Mouse (Mus musculus) right cerebral cortex, postnatal 14 days (tissue): Measurements from ENCODE around the gene Ccnc.
A peak's percentile ranks its signal among the peaks of the same experiment; 100 is the strongest.

ENCODE experiments used
- DNase-seq: peaks from one replicate; pipeline ENCODE4 v3.0.0; 2022

Gene Ccnc

DNA sequence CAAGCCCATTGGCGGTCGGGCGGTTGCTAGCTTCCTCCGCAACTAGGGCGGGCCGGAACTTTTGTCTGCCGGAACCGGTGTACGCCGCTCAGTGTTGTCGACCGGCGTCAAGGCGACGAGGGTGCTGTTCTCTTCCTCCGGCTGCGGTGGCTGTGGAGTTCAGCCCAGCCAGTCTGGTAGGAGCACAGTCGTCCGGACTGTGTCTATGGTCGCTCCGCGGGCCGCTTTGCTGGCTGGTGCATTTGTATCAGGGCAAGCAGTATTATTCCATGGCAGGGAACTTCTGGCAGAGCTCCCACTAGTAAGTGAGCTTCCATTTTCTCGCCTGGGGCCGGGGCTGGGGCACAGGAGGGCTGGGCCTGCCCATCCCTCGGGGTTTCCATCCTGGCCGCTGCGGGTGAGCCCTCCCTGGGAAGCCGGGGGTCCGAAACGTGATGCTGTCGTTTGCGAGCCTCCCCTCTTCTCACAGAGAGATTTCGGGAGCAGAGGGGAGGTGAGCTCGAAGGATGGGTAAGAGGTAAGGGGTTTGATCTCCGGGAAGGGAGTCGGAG lies at the start of gene Ccnc:
Gene Ccnc, plus strand, starts transcription at position 87 of the 551 bp plus-strand sequence.
- peak; percentile 90 for DNase-seq

GRCm38 (mm10) chr4:21678101-21678974 lies 49.2 kb upstream of the Ccnc start:
- no peak for DNase-seq

DNA sequence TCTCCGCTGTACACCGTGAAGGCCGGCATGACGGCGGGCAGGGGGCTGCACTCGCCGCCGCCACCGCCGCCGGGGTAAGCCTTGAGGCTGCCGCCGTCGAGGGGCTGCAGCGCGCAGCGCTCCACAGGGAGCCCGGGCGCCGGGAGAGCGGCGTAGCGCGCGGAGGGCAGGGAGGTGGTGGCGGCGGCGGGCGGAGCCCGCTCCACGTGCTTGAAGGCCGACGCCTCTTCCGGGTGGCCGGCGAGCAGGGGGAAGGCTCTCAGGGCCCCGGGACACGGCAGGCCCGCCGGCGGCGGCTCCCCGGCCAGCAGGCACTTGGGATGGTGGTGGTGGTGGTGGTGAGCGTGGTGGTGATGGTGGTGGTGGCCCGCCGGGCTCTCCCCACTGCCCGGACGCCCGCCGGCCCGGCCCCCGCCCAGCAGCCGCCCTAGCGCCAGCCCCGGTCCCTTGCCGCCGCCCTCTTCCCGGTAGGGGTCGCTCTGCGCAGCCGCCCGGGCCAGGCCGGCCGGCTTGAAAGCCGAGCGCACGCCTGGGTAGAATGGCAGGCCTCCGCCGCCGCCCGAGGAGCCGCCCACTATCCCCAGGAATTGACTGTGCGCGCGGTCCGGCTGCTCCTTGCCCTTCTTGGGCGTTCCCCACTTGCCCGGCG lies 48.4 kb upstream of the Ccnc start:
- DNase-seq: no peak

DNA sequence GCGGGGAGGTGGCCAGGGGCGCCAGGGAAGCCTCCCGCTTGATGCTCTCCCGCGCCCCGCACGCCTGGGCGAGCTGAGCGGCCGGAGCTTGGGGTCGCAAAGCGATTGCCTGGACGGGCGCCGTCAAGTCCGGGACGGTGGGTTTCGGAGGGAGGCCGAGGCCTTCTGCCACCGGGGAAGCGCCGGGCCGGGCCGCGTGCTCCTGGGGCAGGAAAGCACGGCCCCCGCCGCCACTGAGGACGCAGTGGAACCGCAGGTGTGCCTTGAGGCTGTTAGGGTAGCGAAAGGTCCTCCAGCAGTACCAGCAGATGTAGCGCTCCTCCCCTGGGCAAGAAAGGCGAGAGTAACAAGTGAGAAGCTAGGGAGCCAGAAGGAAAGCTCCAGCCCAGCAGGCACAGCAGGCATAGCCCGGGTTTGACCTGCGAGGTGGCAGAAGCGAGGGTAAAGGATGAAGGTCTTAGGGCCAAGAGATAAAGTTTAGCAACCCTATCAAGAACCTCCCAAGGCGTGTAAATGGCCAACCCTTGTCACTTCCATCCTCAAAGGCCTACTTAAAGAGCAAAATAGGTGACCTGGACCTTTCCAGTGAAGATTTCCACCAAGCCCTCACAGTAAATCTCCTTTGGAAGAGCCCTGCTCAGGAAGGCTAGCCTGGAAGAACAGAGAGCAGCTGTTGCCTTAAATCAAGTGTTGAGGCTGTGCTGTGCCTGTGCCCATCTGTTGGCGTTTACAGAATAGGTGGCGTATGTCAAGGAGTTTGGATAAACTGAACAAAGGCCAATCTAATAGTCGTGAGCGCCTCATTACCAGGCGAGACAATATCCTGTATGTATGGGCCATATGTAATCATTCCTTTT lies 47.6 kb upstream of the Ccnc start:
- DNase-seq: no peak

- DNase-seq: no peak
Measured at GRCm38 (mm10) chr4:21680971-21681370, 46.5 kb upstream of the Ccnc start.

DNA sequence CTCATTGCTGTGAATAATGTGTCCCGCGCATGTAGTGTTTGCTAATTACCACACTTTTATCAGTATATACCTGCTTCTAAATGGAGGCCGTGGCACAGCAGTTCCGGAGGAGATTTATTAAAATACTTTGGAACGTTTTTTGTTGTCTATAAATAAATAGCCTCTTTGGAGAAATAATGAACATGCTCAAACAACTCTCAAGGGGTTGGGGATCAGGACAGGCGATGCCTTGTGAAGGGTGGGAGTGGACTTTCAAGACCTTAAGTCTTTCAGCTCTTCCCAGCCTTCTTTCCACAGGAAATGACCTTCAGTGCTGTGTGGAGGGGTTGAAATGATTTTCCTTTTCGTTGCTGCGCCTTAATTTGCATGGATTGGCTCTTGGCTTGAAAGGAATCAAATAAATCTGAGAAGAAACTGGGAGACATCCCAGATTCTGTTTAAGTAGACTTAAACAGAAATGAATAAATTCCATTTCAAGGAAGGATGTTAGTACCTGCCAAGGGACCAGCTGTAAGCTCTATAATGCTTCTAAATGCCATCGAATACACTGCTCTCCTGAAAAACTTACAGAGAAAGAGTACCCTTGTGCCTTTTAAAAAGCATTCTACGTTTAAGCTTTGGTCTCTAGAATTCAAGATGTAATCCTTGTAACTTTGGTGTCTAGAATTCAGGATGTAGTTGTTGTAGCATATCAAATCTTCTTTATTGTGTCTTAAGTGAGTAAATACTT lies 44.9 kb upstream of the Ccnc start:
- DNase-seq: no peak

GRCm38 (mm10) chr4:21684341-21684970 lies 43.0 kb upstream of the Ccnc start:
- DNase-seq: no peak

GRCm38 (mm10) chr4:21685595-21686091 lies 41.9 kb upstream of the Ccnc start, which contains the start of gene Prdm13:
Prdm13 (minus strand) TSS chr4:21685963.
- no peak for DNase-seq

GRCm38 (mm10) chr4:21686416-21686815 lies 41.1 kb upstream of the Ccnc start:
- DNase-seq: no peak

GRCm38 (mm10) chr4:21686934-21687333 lies 40.6 kb upstream of the Ccnc start:
- DNase-seq: no peak

DNA sequence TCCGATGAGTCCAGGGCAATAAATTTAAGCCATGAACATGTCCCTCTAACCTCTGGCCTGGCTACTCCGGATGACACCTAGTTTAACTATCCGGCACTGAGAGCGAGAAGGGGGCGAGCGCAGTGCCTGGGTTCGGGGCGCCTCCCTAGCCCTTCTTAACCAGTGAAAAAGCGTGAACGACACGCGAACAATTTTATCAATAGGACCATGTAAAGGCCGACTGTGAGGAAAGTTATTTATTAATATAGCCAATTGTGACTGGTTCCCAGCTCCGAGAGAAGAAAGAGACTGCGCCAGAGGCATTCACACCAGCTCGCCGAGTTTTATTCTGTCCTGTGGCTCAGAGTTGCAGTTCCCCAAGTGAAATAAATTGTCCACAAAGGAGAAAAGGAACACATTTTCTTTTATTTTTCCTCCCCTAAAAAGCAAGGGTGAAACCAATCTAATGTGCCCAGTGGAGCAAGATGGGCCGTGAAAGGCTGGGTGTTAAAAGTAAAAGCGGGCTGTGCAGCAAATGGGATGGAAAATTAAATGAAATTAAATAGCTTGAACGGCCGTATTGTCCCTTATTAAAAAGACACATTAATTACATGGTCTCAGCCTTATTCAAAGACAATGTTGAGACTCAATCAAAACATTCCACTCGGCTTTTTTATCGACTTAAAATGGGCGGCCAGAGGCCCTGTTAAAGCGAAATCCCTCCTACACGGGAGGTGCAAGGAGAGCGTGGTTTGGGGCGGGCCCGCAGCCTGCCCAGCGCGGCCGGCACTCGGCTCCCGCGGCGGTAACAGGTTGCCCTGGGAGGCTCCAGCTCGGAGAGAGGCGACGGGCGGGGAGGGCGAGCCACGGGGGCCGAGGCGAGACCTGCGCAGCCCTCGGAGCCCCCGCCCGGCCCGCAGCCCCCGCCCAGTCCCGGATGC lies 39.5 kb upstream of the Ccnc start:
- no peak for DNase-seq

DNA sequence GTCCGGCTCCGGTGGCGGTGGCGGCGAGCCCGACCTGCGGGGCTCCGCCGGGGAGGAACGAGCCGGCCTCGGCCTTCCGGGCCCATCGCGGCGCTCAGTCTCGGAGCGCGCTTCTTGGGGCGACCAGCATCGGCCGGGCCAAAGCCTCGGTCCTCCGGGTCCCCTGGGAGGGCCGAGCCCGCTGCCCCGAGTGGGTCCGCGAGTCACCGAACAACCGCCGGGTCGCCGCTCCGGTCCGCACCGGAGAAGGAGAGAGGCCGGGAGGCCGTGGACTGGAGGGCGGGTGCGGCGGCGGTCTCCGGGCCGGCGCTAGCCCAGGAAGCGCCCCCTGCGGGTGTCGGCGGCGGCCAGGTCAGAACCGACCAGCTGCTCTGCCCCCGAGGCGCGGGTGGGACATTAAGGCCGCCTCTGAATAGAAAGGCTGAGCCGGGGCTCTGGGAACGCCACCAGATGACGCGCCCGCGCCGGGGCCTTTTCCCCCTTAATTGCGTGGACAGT lies 38.7 kb upstream of the Ccnc start:
- no peak for DNase-seq

DNA sequence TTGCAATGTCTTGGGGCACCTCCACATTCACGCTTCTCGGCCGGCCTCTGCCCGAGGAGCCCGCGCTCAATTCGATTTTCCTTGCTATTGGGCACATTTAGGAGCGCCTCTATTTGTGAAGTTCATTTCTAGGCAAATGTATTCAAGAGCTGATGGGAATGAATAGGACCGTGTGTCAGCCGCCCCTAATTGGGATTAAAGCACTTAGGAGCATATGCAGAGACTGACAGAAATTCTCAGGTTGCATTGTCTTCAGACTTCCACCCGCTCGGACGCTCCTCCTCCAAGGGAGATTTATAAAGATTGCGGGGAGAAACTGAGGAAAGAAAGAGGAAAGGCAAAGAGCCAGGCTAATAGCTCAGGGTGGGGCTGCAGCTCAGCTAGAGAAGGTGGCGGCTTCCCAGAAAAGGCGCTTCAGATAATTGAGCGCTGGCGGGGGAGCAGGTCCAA lies 38.0 kb upstream of the Ccnc start:
- DNase-seq: no peak

DNA sequence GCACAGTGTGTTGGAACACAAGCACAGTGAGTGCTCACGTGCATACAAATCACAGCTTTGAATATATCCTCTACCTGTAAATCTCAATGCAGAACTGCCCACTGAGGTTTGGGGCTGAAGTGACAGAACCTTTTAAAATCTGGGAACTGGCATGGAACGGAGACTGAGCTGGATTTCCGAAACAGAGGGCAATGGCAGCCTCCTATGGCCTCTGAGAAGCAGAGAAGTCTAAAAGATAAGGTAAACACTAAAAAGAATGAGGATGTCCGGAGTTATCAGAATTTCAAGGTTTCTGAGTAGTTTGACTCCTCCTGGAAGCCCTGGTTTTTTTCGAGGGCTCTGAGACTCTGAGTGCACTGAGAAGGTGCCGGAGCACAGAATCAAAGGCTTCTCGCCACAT lies 37.3 kb upstream of the Ccnc start:
- no peak for DNase-seq

GRCm38 (mm10) chr4:21695638-21696254 lies 31.8 kb upstream of the Ccnc start:
- peak; percentile 58 for DNase-seq

GRCm38 (mm10) chr4:21705046-21705445 lies 22.5 kb upstream of the Ccnc start:
- no peak for DNase-seq

- DNase-seq: peak; percentile 42
Measured at GRCm38 (mm10) chr4:21712147-21712546, 15.4 kb upstream of the Ccnc start.

DNA sequence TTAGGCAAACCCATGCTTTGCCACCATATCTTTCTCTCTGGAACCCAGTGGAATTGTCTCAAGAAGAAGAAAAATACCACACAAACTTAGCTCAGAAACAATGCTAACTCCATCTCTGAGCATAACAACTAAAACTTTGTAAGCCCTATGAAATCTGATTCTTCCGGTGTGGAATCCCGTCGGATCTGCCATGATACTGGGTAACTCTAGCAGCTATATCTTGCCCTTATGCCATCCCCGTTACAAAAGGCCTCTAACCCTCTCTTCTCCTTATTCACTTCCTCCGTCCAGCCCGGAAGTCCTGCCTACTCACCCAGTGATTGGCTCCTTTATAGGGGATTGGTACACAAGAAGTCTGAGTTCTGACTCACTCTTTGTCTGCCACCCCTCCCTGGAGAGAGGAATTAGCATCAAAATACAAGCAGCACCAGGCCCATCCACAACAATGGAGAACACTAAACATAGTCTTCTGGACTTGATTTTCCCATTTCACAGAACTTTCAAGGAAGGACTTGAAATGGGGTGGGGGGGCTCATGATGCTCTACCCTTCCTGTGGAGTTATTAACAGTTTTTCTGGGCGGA lies 4.7 kb upstream of the Ccnc start:
- no peak for DNase-seq

DNA sequence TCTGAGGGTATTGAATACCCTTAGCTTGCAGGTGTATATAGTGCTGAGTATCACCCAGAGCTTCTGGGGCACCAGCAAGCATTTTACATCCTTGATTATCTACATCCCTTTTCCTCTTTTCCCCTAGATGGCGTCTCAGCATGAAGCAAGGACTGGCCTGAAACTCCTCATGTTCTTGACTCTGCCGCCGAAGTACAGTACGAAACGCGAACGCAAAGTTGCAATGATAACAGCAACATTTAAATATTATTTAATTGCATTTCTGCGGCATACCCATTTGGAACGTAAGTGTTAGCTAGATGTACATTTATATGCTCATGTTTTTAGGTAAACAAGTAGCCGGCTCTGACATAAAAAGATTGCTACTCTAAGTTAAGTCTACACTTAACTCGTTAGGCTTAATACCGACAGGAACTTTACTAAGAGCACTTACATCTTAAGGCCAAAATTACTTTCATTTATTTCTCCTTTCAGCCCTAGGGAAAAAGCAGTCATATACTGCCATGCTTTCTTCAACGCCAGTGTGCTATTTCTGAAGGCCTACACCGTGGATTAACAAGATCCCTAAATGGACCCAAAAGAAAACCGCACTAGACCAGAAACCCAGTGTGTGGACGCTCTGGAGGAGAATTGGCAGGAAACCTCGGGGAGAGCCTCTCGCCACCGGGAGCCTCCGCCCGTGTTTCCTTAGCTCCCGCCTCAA lies 438 bp upstream of the Ccnc start:
- DNase-seq: no peak
